Mouse (Mus musculus): ENCODE measurements around the gene Naa11.

Naa11 gene

DNA sequence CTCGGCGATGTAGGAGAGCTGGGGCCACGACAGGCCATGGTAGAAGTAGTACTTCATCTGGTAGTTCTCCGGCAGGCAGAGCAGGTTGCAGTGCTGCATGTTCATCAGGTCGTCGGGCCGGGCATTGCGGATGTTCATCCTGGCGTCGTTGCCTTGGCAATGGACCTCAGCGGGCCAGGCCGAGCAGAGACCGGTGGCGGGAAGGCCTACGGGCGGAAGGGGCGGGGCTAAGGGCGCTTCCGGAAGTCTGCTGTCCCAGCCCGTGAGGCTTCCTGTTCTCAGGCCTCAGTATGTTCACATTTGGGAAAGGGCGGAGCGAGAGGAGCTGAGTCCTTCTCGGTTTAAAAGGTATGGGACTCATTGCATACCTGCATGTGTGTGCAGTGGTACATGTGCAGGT lies at the start of gene Naa11:
Gene Naa11, minus strand, starts transcription at position 220 of the 400 bp plus-strand sequence.
- DNase-seq (ENCODE audit: low read depth), result no peak

DNA sequence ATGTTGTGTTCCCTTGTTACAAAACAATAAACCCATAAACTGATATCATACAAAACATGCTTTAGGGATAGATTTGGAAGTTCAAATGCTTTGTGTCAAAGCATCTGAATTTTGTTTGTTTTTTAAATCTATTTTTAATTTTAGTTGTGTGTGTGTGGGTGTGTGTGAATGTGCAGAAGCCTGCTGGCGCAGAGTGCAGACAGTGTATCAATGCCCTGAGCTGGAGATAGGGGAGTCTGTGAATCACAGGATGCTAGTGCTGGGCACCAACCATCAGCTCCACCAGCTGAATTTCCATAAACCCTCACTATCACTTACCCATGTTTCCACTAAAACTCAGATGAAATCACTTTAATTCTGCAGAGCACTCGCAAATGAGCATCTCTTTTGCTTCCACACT lies 40.3 kb upstream of the Naa11 start:
- DNase-seq (ENCODE audit: low read depth), result no peak

DNA sequence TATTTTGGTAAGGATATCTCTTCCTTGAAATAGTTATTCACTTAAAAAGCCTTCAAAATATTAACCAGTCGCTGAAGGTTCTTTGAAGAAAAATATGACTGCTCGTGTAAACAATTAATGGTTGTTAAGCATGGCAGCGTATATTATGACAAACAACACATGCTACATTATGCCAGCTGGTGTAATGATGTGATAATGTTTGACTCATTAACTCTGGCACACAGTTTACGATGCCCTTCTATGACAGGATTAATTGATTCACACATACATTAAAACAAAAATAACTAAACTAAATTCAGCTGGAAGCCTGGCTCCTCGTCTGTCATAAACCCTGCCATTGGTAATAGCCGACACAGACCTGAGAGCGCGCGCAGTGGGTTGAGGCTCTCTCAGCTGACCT lies 37.8 kb upstream of the Naa11 start:
- no peak for DNase-seq (ENCODE audit: low read depth)

GRCm38 (mm10) chr5:97421669-97422068 lies 29.5 kb upstream of the Naa11 start:
- DNase-seq (ENCODE audit: low read depth), result no peak

DNA sequence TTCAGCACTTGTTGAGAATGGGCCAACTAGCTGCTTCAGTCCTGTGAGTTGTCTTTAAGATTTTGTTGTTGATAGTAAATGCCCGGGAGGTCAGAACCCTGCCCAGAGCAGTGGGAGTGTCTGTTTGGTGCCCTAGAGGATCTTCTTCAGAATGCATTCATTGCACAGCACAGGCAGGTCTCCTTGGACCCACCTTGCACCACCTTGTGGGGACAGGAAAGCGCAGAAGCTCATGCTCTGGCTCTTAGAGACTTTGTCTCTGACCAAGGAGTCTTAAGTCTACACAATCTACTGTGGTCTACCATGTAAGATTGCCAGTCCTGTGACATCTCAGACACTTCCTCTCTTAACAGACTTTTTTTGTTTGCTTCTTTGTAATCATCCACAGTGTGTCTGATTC lies 25.0 kb upstream of the Naa11 start:
- DNase-seq (ENCODE audit: low read depth), result no peak

DNA sequence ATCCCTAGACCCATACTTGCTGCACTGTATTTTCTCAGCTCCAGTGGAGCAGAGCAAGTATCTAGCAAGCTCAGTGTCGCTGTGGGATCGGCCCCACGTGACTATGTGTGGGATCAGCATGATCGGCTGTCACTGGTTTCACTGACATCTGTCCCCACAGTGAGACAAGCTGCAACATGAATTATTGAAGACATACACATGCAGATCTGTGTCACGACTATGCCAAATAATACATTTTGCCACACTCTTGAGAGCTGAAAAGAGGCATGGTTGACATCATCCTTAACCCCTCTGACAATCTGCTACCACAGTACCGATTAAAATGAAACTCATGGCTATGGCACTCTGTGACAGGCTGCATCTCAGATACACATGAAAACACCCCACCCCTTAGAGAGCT lies 23.7 kb upstream of the Naa11 start:
- no peak for DNase-seq (ENCODE audit: low read depth)

- no peak for DNase-seq (ENCODE audit: low read depth)
Observed at GRCm38 (mm10) chr5:97413716-97414115, 21.5 kb upstream of the Naa11 start.

DNA sequence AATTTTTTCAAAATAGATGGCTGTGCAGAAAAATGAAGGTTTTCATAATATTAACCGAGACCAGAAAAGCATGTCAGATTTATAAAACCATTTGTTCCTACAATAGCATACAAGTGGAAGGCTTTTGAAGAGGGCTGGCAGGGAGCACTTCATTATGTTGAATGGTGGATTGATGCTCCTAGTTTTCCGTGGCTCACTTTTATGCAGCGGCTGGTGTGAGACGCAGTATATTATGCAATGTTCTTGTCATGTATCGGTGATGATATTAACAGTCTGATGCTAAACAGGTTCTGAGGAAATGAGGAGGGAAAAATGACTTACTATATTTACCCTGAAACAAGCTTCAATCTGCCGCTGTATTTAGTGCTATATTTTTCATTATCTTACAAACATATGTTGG lies 18.0 kb upstream of the Naa11 start:
- DNase-seq (ENCODE audit: low read depth), result no peak

- no peak for DNase-seq (ENCODE audit: low read depth)
Observed at GRCm38 (mm10) chr5:97409234-97409704, 17.1 kb upstream of the Naa11 start.

GRCm38 (mm10) chr5:97401042-97401441 lies 8.9 kb upstream of the Naa11 start:
- DNase-seq (ENCODE audit: low read depth), result no peak

GRCm38 (mm10) chr5:97397585-97397984 lies 5.4 kb upstream of the Naa11 start:
- peak; percentile 39 for DNase-seq (ENCODE audit: low read depth)

- no peak for DNase-seq (ENCODE audit: low read depth)
Observed at GRCm38 (mm10) chr5:97387622-97388021, 4.6 kb downstream of the Naa11 start.

DNA sequence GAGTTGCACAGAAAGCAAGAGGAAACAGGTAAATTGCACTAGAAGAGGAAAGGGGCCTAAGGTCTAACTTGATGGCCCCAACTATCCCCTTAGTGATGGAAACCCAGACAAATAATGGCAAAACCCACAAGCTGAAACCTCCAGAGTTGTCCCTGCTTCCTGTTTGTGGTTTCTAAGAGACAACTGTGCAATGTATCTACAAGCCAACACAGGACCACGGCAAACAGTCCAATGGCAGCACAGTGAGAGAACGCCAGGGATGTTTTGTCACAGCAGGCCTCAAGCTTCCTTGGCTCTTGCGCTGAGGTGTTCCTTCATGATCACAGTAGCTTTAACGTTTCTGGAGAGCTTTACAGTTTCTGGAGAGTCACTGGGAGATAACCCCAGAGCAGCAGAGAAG lies 7.8 kb downstream of the Naa11 start:
- peak; percentile 3 for DNase-seq (ENCODE audit: low read depth)

DNA sequence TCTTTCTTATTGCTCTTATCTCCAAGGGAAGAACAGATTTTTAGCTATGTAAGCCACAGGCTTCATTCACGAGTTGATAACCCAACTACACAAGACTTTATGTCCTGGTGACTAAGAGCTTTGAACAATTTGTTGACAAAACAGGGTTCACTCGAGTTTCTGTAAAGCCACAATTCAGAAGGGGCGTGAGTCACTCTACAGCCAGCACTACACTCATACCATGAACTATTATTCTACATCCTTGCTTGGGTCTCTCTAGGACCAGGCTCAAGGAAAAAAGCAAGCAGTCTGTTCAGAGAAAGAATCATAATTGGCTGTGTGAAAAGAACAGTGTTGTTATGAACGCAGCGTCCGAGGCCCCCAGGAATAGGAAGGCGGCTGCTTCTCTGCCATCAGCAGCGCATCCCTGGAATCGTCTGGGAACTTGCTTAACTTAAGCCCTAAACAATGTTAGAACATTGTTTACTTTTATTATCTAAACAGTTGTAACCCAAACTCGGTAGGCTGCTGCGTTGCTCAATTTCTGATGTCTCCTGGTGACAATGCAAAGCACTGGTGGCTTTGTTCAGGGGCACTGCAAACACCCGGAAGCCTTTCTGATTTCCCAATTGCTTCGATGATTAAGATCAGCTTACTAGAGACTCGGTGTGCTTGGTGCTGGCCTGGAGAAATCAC lies 9.5 kb downstream of the Naa11 start:
- DNase-seq (ENCODE audit: low read depth), result no peak

- DNase-seq (ENCODE audit: low read depth), result no peak
Observed at GRCm38 (mm10) chr5:97379976-97380375, 12.2 kb downstream of the Naa11 start.

- no peak for DNase-seq (ENCODE audit: low read depth)
Observed at GRCm38 (mm10) chr5:97364781-97365180, 27.4 kb downstream of the Naa11 start.

DNA sequence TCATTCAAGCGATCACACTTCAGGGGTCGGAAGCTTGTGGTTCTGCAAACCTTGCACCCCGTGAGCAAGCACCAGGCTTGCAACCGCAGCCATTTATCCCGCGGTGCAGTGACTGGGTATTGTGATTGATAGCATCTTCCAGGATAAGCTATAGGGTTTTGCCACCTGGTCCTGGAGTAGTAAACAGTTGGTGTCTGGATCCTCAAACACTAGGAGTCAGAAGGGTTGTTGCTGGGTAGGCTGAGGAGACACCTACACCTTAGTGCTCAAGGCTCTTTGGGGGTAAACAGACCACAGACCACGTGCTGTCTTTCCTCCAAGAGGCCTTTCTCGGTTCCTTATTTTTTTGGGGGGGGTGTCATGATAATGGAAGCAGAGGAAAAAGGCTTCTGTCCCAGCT lies 27.9 kb downstream of the Naa11 start:
- no peak for DNase-seq (ENCODE audit: low read depth)

DNA sequence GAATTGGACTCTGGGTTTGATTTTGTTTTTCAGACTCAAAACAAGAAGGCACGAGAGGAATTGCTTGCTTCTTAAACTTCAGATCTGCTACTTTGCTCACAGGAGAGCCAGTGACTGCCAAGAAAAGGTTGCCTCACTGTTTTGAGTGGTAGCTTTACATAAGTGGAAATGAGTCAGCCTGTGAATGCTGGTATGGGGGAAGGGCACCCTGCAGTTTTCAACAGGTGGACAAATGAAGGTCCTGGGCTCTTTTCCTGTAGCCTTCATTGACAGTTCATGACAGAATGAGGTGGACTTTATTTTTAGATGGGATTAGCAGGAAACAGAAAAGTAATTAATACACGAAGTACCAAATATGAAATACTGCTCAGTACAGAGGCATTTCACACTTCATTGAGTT lies 29.6 kb downstream of the Naa11 start:
- DNase-seq (ENCODE audit: low read depth), result peak; percentile 8

- no peak for DNase-seq (ENCODE audit: low read depth)
Observed at GRCm38 (mm10) chr5:97359104-97359503, 33.1 kb downstream of the Naa11 start.

DNA sequence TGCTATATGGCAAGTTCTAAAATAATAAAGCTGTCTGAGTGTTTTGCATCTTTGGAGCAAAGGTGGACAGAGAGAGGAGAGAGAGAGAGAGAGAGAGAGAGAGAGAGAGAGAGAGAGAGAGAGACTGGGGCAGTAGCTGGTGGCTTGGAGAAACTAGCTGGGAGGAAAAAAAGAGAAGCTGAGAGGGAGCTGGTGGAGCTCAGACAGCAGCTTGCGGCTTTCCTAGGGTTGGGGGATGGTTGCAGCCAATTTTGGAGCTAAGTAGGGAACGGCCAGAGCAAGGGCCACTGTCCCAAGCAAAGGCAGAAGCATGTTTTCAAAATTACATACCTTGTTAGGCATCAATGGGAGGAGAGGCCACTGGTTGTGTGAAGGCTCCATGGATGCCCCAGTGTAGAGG lies 36.0 kb downstream of the Naa11 start:
- no peak for DNase-seq (ENCODE audit: low read depth)

- DNase-seq (ENCODE audit: low read depth), result no peak
Observed at GRCm38 (mm10) chr5:97355152-97355551, 37.0 kb downstream of the Naa11 start.

- DNase-seq (ENCODE audit: low read depth), result no peak
Observed at GRCm38 (mm10) chr5:97348760-97349159, 43.4 kb downstream of the Naa11 start.

GRCm38 (mm10) chr5:97348310-97348709 lies 43.9 kb downstream of the Naa11 start:
- no peak for DNase-seq (ENCODE audit: low read depth)

- DNase-seq (ENCODE audit: low read depth), result no peak
Observed at GRCm38 (mm10) chr5:97345732-97346253, 46.4 kb downstream of the Naa11 start.

Measured in 416B (cell line).